Mouse (Mus musculus): ENCODE measurements at regions not wholly inside any gene's neighbourhood (a gene's known extent, or its start where the extent isn't known, plus 50 kb on each side); places are given as distances from the start of the nearest gene placed in this dataset.

- Histone ChIP-seq H3K4me1 (ENCODE audit: control insufficient read depth in 2 of 2, insufficient read depth in 2 of 2, low read length in 2 of 2, poor library complexity in 1 of 2) (no peaks in the 10 kb centered on the region), H3K36me3 (ENCODE audit: control insufficient read depth, insufficient read depth, low read length, poor library complexity, severe bottlenecking) (no peaks in the 10 kb centered on the region), H3K27ac (ENCODE audit: insufficient read depth, low read depth, low read length, poor library complexity, severe bottlenecking) (no peak overlapping the region), H3K4me3 (ENCODE audit: insufficient read depth in 1 of 2, low read depth in 1 of 2, low read length in 2 of 2, poor library complexity in 1 of 2, severe bottlenecking in 1 of 2) (no peak overlapping the region), H3K9ac (ENCODE audit: insufficient read depth, low read depth, low read length, poor library complexity, severe bottlenecking) (no peak overlapping the region), H3K9me3 (ENCODE audit: control insufficient read depth, insufficient read depth, low read depth, low read length) (no peaks in the 10 kb centered on the region)
- DNase-seq (ENCODE audit: low read depth, low spot score) = no peak
- TF ChIP-seq HCFC1 (IDR thresholded peaks at IDR 0.05; ENCODE audit: borderline replicate concordance, insufficient read depth, low read length) = no peak
- TF ChIP-seq CHD2 (IDR thresholded peaks at IDR 0.05; ENCODE audit: low read depth, low read length) = no peak
- no peak for TF ChIP-seq ZNF384 (IDR thresholded peaks at IDR 0.05; ENCODE audit: low read depth, low read length)
- no peak for TF ChIP-seq ZC3H11A (IDR thresholded peaks at IDR 0.05; ENCODE audit: borderline replicate concordance, low read depth, low read length)
- TF ChIP-seq MAFK (IDR thresholded peaks at IDR 0.05; ENCODE audit: insufficient read depth, low read depth, low read length) = no peak
- in situ Hi-C loops (cut with MboI; ENCODE audit: low sequenced_read_pairs in 2 of 2, unreplicated experiment in 2 of 2) = no loop called here
Observed at GRCm38 (mm10) chr11:12757677-12758076, 292.9 kb upstream of the Cobl start.

- TF ChIP-seq CHD2 (IDR thresholded peaks at IDR 0.05; ENCODE audit: low read depth, low read length) (no peak), HCFC1 (IDR thresholded peaks at IDR 0.05; ENCODE audit: borderline replicate concordance, insufficient read depth, low read length) (no peak), ZNF384 (IDR thresholded peaks at IDR 0.05; ENCODE audit: low read depth, low read length) (no peak), ZC3H11A (IDR thresholded peaks at IDR 0.05; ENCODE audit: borderline replicate concordance, low read depth, low read length) (no peak), MAFK (IDR thresholded peaks at IDR 0.05; ENCODE audit: insufficient read depth, low read depth, low read length) (no peak)
- in situ Hi-C loops (cut with MboI; ENCODE audit: low sequenced_read_pairs in 2 of 2, unreplicated experiment in 2 of 2) = no loop called here
- no peak for DNase-seq (ENCODE audit: low read depth, low spot score)
- Histone ChIP-seq H3K36me3 (ENCODE audit: control insufficient read depth, insufficient read depth, low read length, poor library complexity, severe bottlenecking) (no peaks in the 10 kb centered on the region), H3K27ac (ENCODE audit: insufficient read depth, low read depth, low read length, poor library complexity, severe bottlenecking) (no peak overlapping the region), H3K4me3 (ENCODE audit: insufficient read depth in 1 of 2, low read depth in 1 of 2, low read length in 2 of 2, poor library complexity in 1 of 2, severe bottlenecking in 1 of 2) (no peak overlapping the region), H3K9ac (ENCODE audit: insufficient read depth, low read depth, low read length, poor library complexity, severe bottlenecking) (no peak overlapping the region), H3K9me3 (ENCODE audit: control insufficient read depth, insufficient read depth, low read depth, low read length) (no peaks in the 10 kb centered on the region), H3K4me1 (ENCODE audit: control insufficient read depth in 2 of 2, insufficient read depth in 2 of 2, low read length in 2 of 2, poor library complexity in 1 of 2) (no peaks in the 10 kb centered on the region)
Observed at GRCm38 (mm10) chr11:12750016-12750415, 285.3 kb upstream of the Cobl start.

GRCm38 (mm10) chr11:12749245-12749644 is 284.5 kb upstream of the Cobl start:
- H3K9me3 ChIP-seq (ENCODE audit: control insufficient read depth, insufficient read depth, low read depth, low read length) = no peaks in the 10 kb centered on the region
- H3K36me3 ChIP-seq (ENCODE audit: control insufficient read depth, insufficient read depth, low read length, poor library complexity, severe bottlenecking) = no peaks in the 10 kb centered on the region
- H3K9ac ChIP-seq (ENCODE audit: insufficient read depth, low read depth, low read length, poor library complexity, severe bottlenecking) = no peak overlapping the region
- no peak overlapping the region for H3K4me3 ChIP-seq (ENCODE audit: insufficient read depth in 1 of 2, low read depth in 1 of 2, low read length in 2 of 2, poor library complexity in 1 of 2, severe bottlenecking in 1 of 2)
- no peak overlapping the region for H3K27ac ChIP-seq (ENCODE audit: insufficient read depth, low read depth, low read length, poor library complexity, severe bottlenecking)
- in situ Hi-C loops (cut with MboI; ENCODE audit: low sequenced_read_pairs in 2 of 2, unreplicated experiment in 2 of 2) = no loop called here
- no peak for DNase-seq (ENCODE audit: low read depth, low spot score)
- no peaks in the 10 kb centered on the region for H3K4me1 ChIP-seq (ENCODE audit: control insufficient read depth in 2 of 2, insufficient read depth in 2 of 2, low read length in 2 of 2, poor library complexity in 1 of 2)
- TF ChIP-seq HCFC1 (IDR thresholded peaks at IDR 0.05; ENCODE audit: borderline replicate concordance, insufficient read depth, low read length) (no peak), MAFK (IDR thresholded peaks at IDR 0.05; ENCODE audit: insufficient read depth, low read depth, low read length) (no peak), CHD2 (IDR thresholded peaks at IDR 0.05; ENCODE audit: low read depth, low read length) (no peak), ZC3H11A (IDR thresholded peaks at IDR 0.05; ENCODE audit: borderline replicate concordance, low read depth, low read length) (no peak), ZNF384 (IDR thresholded peaks at IDR 0.05; ENCODE audit: low read depth, low read length) (no peak)

GRCm38 (mm10) chr11:12742159-12742523 is 277.4 kb upstream of the Cobl start:
- no peaks in the 10 kb centered on the region for H3K36me3 ChIP-seq (ENCODE audit: control insufficient read depth, insufficient read depth, low read length, poor library complexity, severe bottlenecking)
- in situ Hi-C loops (cut with MboI; ENCODE audit: low sequenced_read_pairs in 2 of 2, unreplicated experiment in 2 of 2) = no loop called here
- no peak for DNase-seq (ENCODE audit: low read depth, low spot score)

More at GRCm38 (mm10) chr11:12742159-12742523, 277.4 kb upstream of the Cobl start:
- Histone ChIP-seq H3K27ac (ENCODE audit: insufficient read depth, low read depth, low read length, poor library complexity, severe bottlenecking) (no peak overlapping the region), H3K4me1 (ENCODE audit: control insufficient read depth in 2 of 2, insufficient read depth in 2 of 2, low read length in 2 of 2, poor library complexity in 1 of 2) (no peaks in the 10 kb centered on the region), H3K9me3 (ENCODE audit: control insufficient read depth, insufficient read depth, low read depth, low read length) (no peaks in the 10 kb centered on the region), H3K9ac (ENCODE audit: insufficient read depth, low read depth, low read length, poor library complexity, severe bottlenecking) (no peak overlapping the region), H3K4me3 (ENCODE audit: insufficient read depth in 1 of 2, low read depth in 1 of 2, low read length in 2 of 2, poor library complexity in 1 of 2, severe bottlenecking in 1 of 2) (no peak overlapping the region)
- TF ChIP-seq MAFK (IDR thresholded peaks at IDR 0.05; ENCODE audit: insufficient read depth, low read depth, low read length) (no peak), ZNF384 (IDR thresholded peaks at IDR 0.05; ENCODE audit: low read depth, low read length) (no peak), HCFC1 (IDR thresholded peaks at IDR 0.05; ENCODE audit: borderline replicate concordance, insufficient read depth, low read length) (no peak), ZC3H11A (IDR thresholded peaks at IDR 0.05; ENCODE audit: borderline replicate concordance, low read depth, low read length) (no peak), CHD2 (IDR thresholded peaks at IDR 0.05; ENCODE audit: low read depth, low read length) (no peak)

All from ES-E14 (cell line).